Mouse (Mus musculus) left cerebral cortex, adult 2 months (tissue): ENCODE results near the gene Dop1b. TPM values are rescaled to one million over a fixed set of nuclear protein-coding genes. Genes with fewer than 3 reads are reported as not detected.

Experiments used
- DNase-seq, 2 experiments: peaks; one replicate each; pipeline ENCODE4 v3.0.0; 2021 to 2022; ENCODE audit warnings: low spot score in 2 of 2, mixed read lengths in 1 of 2; ENCODE audit errors: extremely low spot score in 1 of 2
- H3K27ac ChIP-seq: fragments of 200-600 bp; 2 replicates; pipeline ENCODE4 v1.8.1; 2022
- H3K4me3 ChIP-seq: fragments of 200-600 bp; 2 replicates; pipeline ENCODE4 v1.8.1; 2022
- CTCF ChIP-seq: fragments of 200-600 bp; IDR thresholded peaks from 2 replicates; pipeline ENCODE4 v1.8.1; 2022; ENCODE audit warnings: antibody characterized with exemption, mild to moderate bottlenecking, moderate library complexity
- intact Hi-C: fragments of 180-260 bp; cut with DNase I; formaldehyde crosslinking; loops from one replicate; pipeline ENCODE4 v1.15.1; 2025
- total RNA-seq, 2 experiments: library from RNA; stranded (reverse); gene quantifications; 2 replicates each; pipeline ENCODE4 v1.2.3; 2021

Dop1b gene
- total RNA-seq, 2 experiments from 2014 or later, result 98.5 to 117 TPM

- intact Hi-C loops, result no loop called here
- Histone ChIP-seq H3K27ac (no peak overlapping the region), H3K4me3 (no peak overlapping the region)
- no peak for TF ChIP-seq CTCF
- DNase-seq, result no peak
Observed at GRCm38 (mm10) chr16:93742903-93743302, 31.2 kb downstream of the Dop1b start.

- intact Hi-C loops, result no loop called here
- TF ChIP-seq CTCF, result no peak
- no peak overlapping the region for H3K4me3 ChIP-seq
- no peak overlapping the region for H3K27ac ChIP-seq
- DNase-seq, result no peak
Observed at GRCm38 (mm10) chr16:93744049-93744490, 32.4 kb downstream of the Dop1b start.

GRCm38 (mm10) chr16:93744804-93745340 is 33.2 kb downstream of the Dop1b start:
- Histone ChIP-seq H3K4me3 (no peak overlapping the region), H3K27ac (no peak overlapping the region)
- DNase-seq, result no peak
- intact Hi-C loops, result no loop called here
- no peak for TF ChIP-seq CTCF

GRCm38 (mm10) chr16:93746397-93746796 is 34.7 kb downstream of the Dop1b start:
- intact Hi-C loops, result no loop called here
- no peak for DNase-seq
- Histone ChIP-seq H3K4me3 (no peak overlapping the region), H3K27ac (no peak overlapping the region)
- TF ChIP-seq CTCF, result no peak

GRCm38 (mm10) chr16:93746957-93747356 is 35.3 kb downstream of the Dop1b start:
- intact Hi-C loops, result no loop called here
- no peak for DNase-seq
- TF ChIP-seq CTCF, result peak; percentile 51

GRCm38 (mm10) chr16:93747421-93747820 is 35.7 kb downstream of the Dop1b start:
- DNase-seq, result no peak
- H3K4me3 ChIP-seq, result no peak overlapping the region
- no peak overlapping the region for H3K27ac ChIP-seq
- intact Hi-C loops, result no loop called here
- no peak for TF ChIP-seq CTCF

More at GRCm38 (mm10) chr16:93746957-93747356, 35.3 kb downstream of the Dop1b start:
- Histone ChIP-seq H3K27ac (no peak overlapping the region), H3K4me3 (no peak overlapping the region)

GRCm38 (mm10) chr16:93749147-93749910 is 37.6 kb downstream of the Dop1b start:
- TF ChIP-seq CTCF, result no peak
- Histone ChIP-seq H3K4me3 (no peak overlapping the region), H3K27ac (no peak overlapping the region)
- intact Hi-C loops, result no loop called here
- DNase-seq, result no peak

GRCm38 (mm10) chr16:93750464-93750863 is 38.8 kb downstream of the Dop1b start:
- intact Hi-C loops, result no loop called here
- DNase-seq, result no peak
- H3K27ac ChIP-seq, result no peak overlapping the region
- no peak for TF ChIP-seq CTCF
- H3K4me3 ChIP-seq, result no peak overlapping the region

- no peak for TF ChIP-seq CTCF
- Histone ChIP-seq H3K27ac (no peak overlapping the region), H3K4me3 (no peak overlapping the region)
- DNase-seq, result no peak
- intact Hi-C loops, result no loop called here
Observed at GRCm38 (mm10) chr16:93751816-93752215, 40.1 kb downstream of the Dop1b start.

GRCm38 (mm10) chr16:93756622-93757021 is 44.9 kb downstream of the Dop1b start:
- no peak for DNase-seq
- intact Hi-C loops, result no loop called here
- no peak overlapping the region for H3K27ac ChIP-seq
- no peak overlapping the region for H3K4me3 ChIP-seq
- TF ChIP-seq CTCF, result no peak

GRCm38 (mm10) chr16:93763378-93763777 is 51.7 kb downstream of the Dop1b start:
- no peak overlapping the region for H3K27ac ChIP-seq
- DNase-seq, result no peak
- no peak for TF ChIP-seq CTCF
- intact Hi-C loops, result loop anchor here (10.0 kb wide), 2 partner anchors 79 to 159 kb away; partner anchors contain the start of genes Cbr1, Cbr3 and Setd4
- H3K4me3 ChIP-seq, result no peak overlapping the region

- DNase-seq, result no peak
- H3K4me3 ChIP-seq, result no peak overlapping the region
- H3K27ac ChIP-seq, result no peak overlapping the region
- intact Hi-C loops, result loop anchor here (10.0 kb wide), 2 partner anchors 80 to 160 kb away; partner anchors contain the start of genes Cbr1, Cbr3 and Setd4
- TF ChIP-seq CTCF, result no peak
Observed at GRCm38 (mm10) chr16:93764597-93764996, 52.9 kb downstream of the Dop1b start.
